Mouse (Mus musculus) ES-Bruce4 (cell line): ENCODE measurements around the gene Trim40. TPM values are rescaled to one million over a fixed set of nuclear protein-coding genes. Genes with fewer than 3 reads are reported as not detected.
A peak's percentile ranks its signal among the peaks of the same experiment; 100 is the strongest.

Experiments used
- H3K27ac ChIP-seq: 2 replicates; pipeline ENCODE4 v1.5.1; 2012; ENCODE audit warnings: low read length, inconsistent platforms; ENCODE audit not compliant: insufficient read depth
- H3K27me3 ChIP-seq: 2 replicates; pipeline ENCODE4 v1.6.1; 2012; ENCODE audit warnings: mild to moderate bottlenecking, low read length, inconsistent platforms; ENCODE audit not compliant: control insufficient read depth, poor library complexity, insufficient read depth, severe bottlenecking
- H3K36me3 ChIP-seq: 2 replicates; pipeline ENCODE4 v1.6.1; 2012; ENCODE audit warnings: inconsistent platforms, mild to moderate bottlenecking, low read length, moderate library complexity; ENCODE audit not compliant: control insufficient read depth, poor library complexity, insufficient read depth, severe bottlenecking
- H3K4me1 ChIP-seq: one replicate; pipeline ENCODE4 v1.8.1; 2011; ENCODE audit warnings: low read length; ENCODE audit not compliant: control insufficient read depth, insufficient read depth
- H3K4me3 ChIP-seq: 2 replicates; pipeline ENCODE4 v1.5.1; 2011; ENCODE audit warnings: low read depth, mild to moderate bottlenecking, low read length
- H3K9ac ChIP-seq: 2 replicates; pipeline ENCODE4 v1.6.1; 2012; ENCODE audit warnings: low read depth, mild to moderate bottlenecking, inconsistent platforms; ENCODE audit not compliant: poor library complexity, severe bottlenecking
- H3K9me3 ChIP-seq: replicated peaks from 2 replicates; pipeline ENCODE4 v1.6.1; 2012; ENCODE audit warnings: mild to moderate bottlenecking, low read length, inconsistent platforms; ENCODE audit not compliant: control insufficient read depth, poor library complexity, insufficient read depth, severe bottlenecking
- CTCF ChIP-seq: IDR thresholded peaks from one replicate; pipeline ENCODE4 v1.8.1; 2011; ENCODE audit warnings: low read depth, low read length
- EP300 ChIP-seq: IDR thresholded peaks from 2 replicates; pipeline ENCODE4 v1.6.1; 2011; ENCODE audit warnings: low read depth, low read length; ENCODE audit not compliant: insufficient read depth
- POLR2A ChIP-seq: IDR thresholded peaks from one replicate; pipeline ENCODE4 v1.8.1; 2011; ENCODE audit warnings: low read length; ENCODE audit not compliant: insufficient read depth
- polyA plus RNA-seq: library from polyadenylated mRNA; stranded (reverse); fragments of >200 nt; gene quantifications from 2 replicates; pipeline ENCODE4 v1.2.4, GENCODE M21; 2011; ENCODE audit warnings: low read depth; ENCODE audit not compliant: missing spikeins, insufficient read depth, insufficient read length

The Trim40 gene
- polyA plus RNA-seq, 1 experiment, result not detected

DNA sequence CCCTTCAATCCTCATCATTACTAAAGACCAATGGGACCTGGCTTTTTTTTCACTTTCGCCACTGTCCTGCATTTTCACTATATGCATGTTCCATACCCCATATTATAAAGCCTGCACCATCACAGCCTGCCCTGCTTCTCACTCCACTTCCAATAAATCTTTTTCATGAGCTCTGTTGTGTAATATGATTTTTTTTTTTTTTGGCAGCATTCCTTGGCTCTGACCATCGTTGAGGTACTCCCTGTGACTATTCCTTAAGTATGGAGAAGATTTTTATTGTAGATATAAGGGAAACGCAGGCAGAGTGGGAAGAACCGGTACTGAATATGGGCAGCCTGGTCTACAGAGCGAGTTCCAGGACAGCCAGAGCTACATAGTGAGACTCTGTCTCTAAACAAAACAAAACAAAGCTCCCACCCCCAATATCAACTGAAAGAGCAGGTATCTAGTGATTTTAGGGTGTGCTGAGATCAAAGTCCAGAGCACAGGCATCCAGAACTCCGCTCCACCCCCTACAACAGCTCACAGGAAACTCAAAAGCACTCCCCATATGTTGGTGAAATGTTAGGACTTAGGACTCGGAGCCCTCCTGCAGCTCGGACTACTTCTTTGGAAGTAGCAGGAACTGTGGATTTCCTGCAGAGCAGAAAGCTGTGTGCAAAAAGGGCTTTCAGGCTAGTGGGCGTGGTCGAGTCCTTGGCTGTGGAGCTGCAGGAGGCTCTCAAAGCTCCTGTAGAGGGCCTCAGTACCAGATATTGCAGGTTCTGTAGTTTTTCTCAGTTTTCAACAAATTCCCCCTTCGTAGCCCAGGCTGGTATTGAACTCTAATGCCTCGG, 54.1 kb downstream of the Trim40 start:
- Histone ChIP-seq H3K9me3 (no peaks in the 10 kb centered on the region), H3K4me1 (no peaks in the 10 kb centered on the region), H3K9ac (0 out of 2 replicates have a peak overlapping the region, but pooled peaks have one; percentile 47), H3K4me3 (no peak overlapping the region), H3K27ac (peak overlapping the region; percentile 29; the same call in 1 of the 2 replicates), H3K36me3 (no peaks in the 10 kb centered on the region), H3K27me3 (no peaks in the 10 kb centered on the region)
- TF ChIP-seq POLR2A (no peak), CTCF (peak; percentile 30), EP300 (no peak)

DNA sequence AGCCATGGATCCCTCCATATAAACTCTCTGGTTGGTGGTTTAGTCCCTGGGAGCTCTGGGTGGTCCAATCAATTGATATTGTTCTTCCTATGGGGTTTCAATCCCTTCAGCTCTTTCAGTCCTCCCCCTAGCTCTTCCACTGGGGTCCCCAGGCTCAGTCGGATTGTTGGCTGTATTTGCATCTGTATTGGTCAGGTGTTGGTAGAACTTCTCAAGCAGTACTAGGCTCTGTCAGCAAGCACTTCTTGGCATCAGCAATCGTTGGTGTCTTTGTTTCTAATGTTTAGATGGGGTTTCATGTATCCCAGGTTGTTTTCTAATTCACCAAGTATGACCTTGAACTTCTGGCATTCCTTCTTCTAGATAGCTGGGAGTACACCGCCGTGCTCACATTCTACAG, 57.2 kb downstream of the Trim40 start:
- TF ChIP-seq CTCF (no peak), EP300 (peak; percentile 68; the same call in 1 of the 2 replicates)

More for the DNA sequence above, 57.2 kb downstream of the Trim40 start:
- no peaks in the 10 kb centered on the region for H3K9me3 ChIP-seq
- no peak overlapping the region for H3K4me3 ChIP-seq
- H3K27ac ChIP-seq, result no peak overlapping the region
- no peak overlapping the region for H3K9ac ChIP-seq
- H3K4me1 ChIP-seq, result no peaks in the 10 kb centered on the region
- no peaks in the 10 kb centered on the region for H3K27me3 ChIP-seq
- no peaks in the 10 kb centered on the region for H3K36me3 ChIP-seq

Other genes with a start within 250 kb of the Trim40 start
- not detected in 2 replicates for gene H2-M9, start 247.5 kb downstream of the Trim40 start, polyA plus RNA-seq
- not detected in 2 replicates for gene H2-M1, start 217.9 kb downstream of the Trim40 start, polyA plus RNA-seq
- gene H2-M10.5, start 117.2 kb downstream of the Trim40 start, polyA plus RNA-seq, result not detected in 2 replicates
- not detected in 2 replicates for gene H2-M10.6, start 78.0 kb downstream of the Trim40 start, polyA plus RNA-seq
- gene Trim26, start 53.0 kb downstream of the Trim40 start, polyA plus RNA-seq, result 46.2 and 53.2 TPM in 2 replicates
- not detected in 2 replicates for gene Trim15, start 22.9 kb downstream of the Trim40 start, polyA plus RNA-seq
- not detected in 2 replicates for gene Trim10, start 20.5 kb downstream of the Trim40 start, polyA plus RNA-seq
- gene Trim31, start 8.0 kb upstream of the Trim40 start, polyA plus RNA-seq, result not detected in 2 replicates
- gene Rnf39, start 52.8 kb upstream of the Trim40 start, polyA plus RNA-seq, result 0.88 and 2.5 TPM in 2 replicates
- gene Ppp1r11, start 61.6 kb upstream of the Trim40 start, polyA plus RNA-seq, result 67.3 and 68.8 TPM in 2 replicates
- 71.7 and 79.6 TPM in 2 replicates for gene Znrd1, start 68.4 kb upstream of the Trim40 start, polyA plus RNA-seq
- gene Znrd1as, start 68.5 kb upstream of the Trim40 start, polyA plus RNA-seq, result 29.6 and 30.5 TPM in 2 replicates
- 2.9 and 4.7 TPM in 2 replicates for gene 2410137M14Rik, start 91.1 kb upstream of the Trim40 start, polyA plus RNA-seq
- 12.6 and 13.2 TPM in 2 replicates for gene H2-M5, start 99.4 kb upstream of the Trim40 start, polyA plus RNA-seq
- 223 and 254 TPM in 2 replicates for gene Zfp57, start 111.0 kb upstream of the Trim40 start, polyA plus RNA-seq
- gene Mog, start 133.3 kb upstream of the Trim40 start, polyA plus RNA-seq, result not detected in 2 replicates
- gene Gabbr1, start 155.8 kb upstream of the Trim40 start, polyA plus RNA-seq, result 163 and 180 TPM in 2 replicates
- gene Olfr90, start 198.4 kb upstream of the Trim40 start, polyA plus RNA-seq, result 0.22 TPM in 1 of 2 replicates, not detected in the other
- not detected in 2 replicates for gene Olfr91, start 208.2 kb upstream of the Trim40 start, polyA plus RNA-seq
- not detected in 2 replicates for gene Olfr92, start 230.0 kb upstream of the Trim40 start, polyA plus RNA-seq